Mouse (Mus musculus) hindbrain, embryonic 13.5 days (tissue): ENCODE measurements around the gene Lysmd4. TPM values are rescaled to one million over a fixed set of nuclear protein-coding genes. Genes with fewer than 3 reads are reported as not detected.
"Not testable (repeated sequence)": the region's sequence is repeated elsewhere in the genome, so short reads cannot be mapped to it uniquely, and the experiment has no call there.

ENCODE experiments used
- ATAC-seq: fragments of 200-750 bp; cut with Nextera tagmentation; 2 replicates; pipeline ENCODE4 v1.8.0; 2017; ENCODE audit warnings: moderate TSS enrichment; ENCODE audit not compliant: low FRiP score
- H3K27ac ChIP-seq: fragments of 300-500 bp; sonication (generic); 2 replicates; pipeline ENCODE4 v1.5.1; 2015; ENCODE audit warnings: inconsistent platforms, mild to moderate bottlenecking, moderate library complexity
- H3K27me3 ChIP-seq: fragments of 300-500 bp; sonication (generic); 2 replicates; pipeline ENCODE4 v1.6.1; 2015; ENCODE audit warnings: mild to moderate bottlenecking, inconsistent platforms
- H3K36me3 ChIP-seq: fragments of 300-500 bp; sonication (generic); 2 replicates; pipeline ENCODE4 v1.6.1; 2015; ENCODE audit warnings: mild to moderate bottlenecking, inconsistent platforms
- H3K4me1 ChIP-seq: fragments of 300-500 bp; sonication (generic); replicated peaks from 2 replicates; pipeline ENCODE4 v1.6.1; 2015; ENCODE audit warnings: inconsistent platforms
- H3K4me2 ChIP-seq: fragments of 300-500 bp; sonication (generic); 2 replicates; pipeline ENCODE4 v1.6.1; 2015; ENCODE audit warnings: inconsistent platforms, mild to moderate bottlenecking, moderate library complexity
- H3K4me3 ChIP-seq: fragments of 300-500 bp; sonication (generic); 2 replicates; pipeline ENCODE4 v1.5.1; 2015; ENCODE audit warnings: mild to moderate bottlenecking, inconsistent platforms
- H3K9ac ChIP-seq: fragments of 300-500 bp; sonication (generic); 2 replicates; pipeline ENCODE4 v1.6.1; 2015; ENCODE audit warnings: mild to moderate bottlenecking, inconsistent platforms
- H3K9me3 ChIP-seq: fragments of 300-500 bp; sonication (generic); 2 replicates; pipeline ENCODE4 v1.6.1; 2016; ENCODE audit warnings: inconsistent platforms
- WGBS: fragments of 180-500 bp; shearing (Covaris S2); methylation state at CpG from one replicate; pipeline ENCODE4 v1.1.7; 2015; 5-methylcytosine and 5-hydroxymethylcytosine counted together
- polyA plus RNA-seq: library from polyadenylated mRNA; unstranded; fragments of >200 nt; fragmentation: Nextera tagmentation; extraction: Ambion mirVana; gene quantifications from 2 replicates; pipeline ENCODE4 v1.2.1, GENCODE M21; 2015

The Lysmd4 gene
- polyA plus RNA-seq, 1 experiment from 2014 or later: 32.7 TPM

DNA sequence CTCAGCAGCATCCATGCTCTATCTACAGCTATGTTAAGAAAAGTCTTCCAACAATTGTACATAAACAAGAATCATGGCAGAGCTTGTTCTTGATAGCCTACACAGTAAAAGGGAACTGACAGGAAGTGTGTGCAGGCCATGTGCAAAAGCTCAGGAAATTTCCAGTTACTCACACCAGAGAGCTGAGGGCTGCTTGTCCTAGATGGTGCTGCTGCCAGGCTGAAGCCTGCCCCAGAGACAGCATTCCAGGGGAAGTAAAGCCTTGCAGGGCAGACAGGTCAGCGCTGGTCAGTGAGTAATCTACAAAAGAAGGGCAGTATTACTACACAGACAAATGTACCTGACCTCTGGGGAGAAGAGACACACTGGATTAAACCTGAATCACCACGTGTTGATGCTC is 14.0 kb downstream of the Lysmd4 start:
- H3K9ac ChIP-seq: no peak overlapping the region
- H3K27me3 ChIP-seq: no peaks in the 10 kb centered on the region
- H3K4me2 ChIP-seq: no peak overlapping the region
- no peak for ATAC-seq
- no peaks in the 10 kb centered on the region for H3K4me1 ChIP-seq
- H3K4me3 ChIP-seq: no peak overlapping the region
- no peaks in the 10 kb centered on the region for H3K9me3 ChIP-seq
- 87% methylated on average over 2 of the region's 2 CpGs for WGBS
- H3K36me3 ChIP-seq: peaks cover 59% of the 10 kb centered on the region
- no peak overlapping the region for H3K27ac ChIP-seq

DNA sequence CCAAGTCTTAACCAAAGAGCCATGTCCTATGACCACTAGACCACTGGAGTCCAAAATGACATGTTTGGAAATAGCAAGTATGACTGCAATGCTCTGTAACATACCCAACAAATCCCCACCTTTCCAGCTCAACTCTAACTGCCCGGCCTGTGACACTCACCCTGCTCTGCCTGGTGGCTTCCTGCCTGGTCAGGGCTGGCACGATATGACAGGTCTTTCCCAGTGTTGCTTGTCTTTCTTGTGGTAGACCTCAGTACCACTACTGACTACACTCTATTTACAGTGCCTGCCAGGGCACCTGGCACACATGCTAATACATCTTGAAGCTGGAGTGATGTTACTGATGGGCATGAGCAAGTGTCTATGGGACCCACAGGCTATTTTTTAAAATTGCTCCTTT is 15.4 kb downstream of the Lysmd4 start:
- H3K4me2 ChIP-seq: no peak overlapping the region
- no peak overlapping the region for H3K4me3 ChIP-seq
- peaks cover 49% of the 10 kb centered on the region for H3K36me3 ChIP-seq

DNA sequence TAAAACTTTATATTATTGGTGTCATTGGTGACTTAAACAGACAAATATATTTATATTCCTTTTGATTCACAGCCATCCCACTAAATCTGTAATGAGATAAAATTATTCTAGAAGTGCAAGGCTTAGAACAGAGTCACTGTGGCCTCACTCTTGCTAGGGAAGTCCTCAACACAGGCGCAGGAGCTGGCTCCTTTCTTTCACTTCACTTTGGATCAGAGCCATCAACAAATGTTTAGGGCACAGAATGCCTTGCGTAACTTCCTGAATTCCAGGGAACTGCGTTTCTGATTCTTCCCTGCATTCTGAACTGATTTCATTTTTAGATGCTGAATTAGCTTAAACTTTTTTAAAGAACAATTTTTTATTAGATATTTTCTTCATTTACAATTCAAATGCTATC is 19.6 kb downstream of the Lysmd4 start:
- 90% methylated on average over 3 of the region's 3 CpGs for WGBS
- ATAC-seq: no peak
- Histone ChIP-seq H3K27ac (no peak overlapping the region), H3K27me3 (no peaks in the 10 kb centered on the region), H3K4me1 (no peaks in the 10 kb centered on the region), H3K4me3 (no peak overlapping the region), H3K9me3 (no peaks in the 10 kb centered on the region), H3K36me3 (peaks cover 22% of the 10 kb centered on the region), H3K4me2 (no peak overlapping the region), H3K9ac (no peak overlapping the region)

More for the DNA sequence above, 15.4 kb downstream of the Lysmd4 start:
- no peak overlapping the region for H3K9ac ChIP-seq
- H3K27ac ChIP-seq: no peak overlapping the region
- 98% methylated on average over 2 of the region's 2 CpGs for WGBS
- H3K4me1 ChIP-seq: no peaks in the 10 kb centered on the region
- no peaks in the 10 kb centered on the region for H3K27me3 ChIP-seq
- ATAC-seq: no peak
- H3K9me3 ChIP-seq: no peaks in the 10 kb centered on the region

DNA sequence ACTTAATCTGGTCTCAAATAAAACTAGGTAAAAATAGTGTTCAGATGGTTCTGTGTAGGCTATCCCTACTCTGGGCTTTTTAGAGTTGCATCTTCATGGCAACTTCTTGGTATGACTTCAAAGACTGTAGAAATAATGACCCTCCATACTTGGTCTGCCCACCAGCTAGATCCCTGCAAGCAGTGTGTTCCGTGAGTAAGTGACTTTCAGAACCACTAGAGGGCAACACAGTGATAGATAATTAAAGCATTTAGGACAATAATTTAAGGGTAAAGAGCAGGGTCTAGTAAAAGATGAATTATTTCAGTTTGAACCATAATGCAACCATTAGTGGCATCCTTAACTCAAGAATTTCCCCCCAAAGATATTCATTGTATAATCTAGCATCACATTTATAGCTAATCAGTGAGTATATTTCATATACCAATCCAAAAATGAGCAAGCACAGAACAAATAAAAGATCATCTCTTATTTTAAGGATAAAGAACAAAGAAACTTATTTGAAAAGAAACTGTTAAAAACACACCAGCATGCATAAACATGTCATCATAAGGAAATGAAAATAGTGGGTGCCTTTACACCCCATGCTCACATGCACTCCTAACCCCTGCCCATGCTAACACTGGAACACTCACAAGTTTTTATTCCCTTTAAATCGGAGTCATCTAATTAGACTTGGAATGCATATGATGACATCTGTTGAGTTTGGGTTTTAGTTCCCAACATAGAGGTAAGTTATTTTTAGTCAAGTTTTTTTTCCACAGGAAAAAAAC is 21.0 kb downstream of the Lysmd4 start:
- H3K36me3 ChIP-seq: peaks cover 19% of the 10 kb centered on the region
- H3K9ac ChIP-seq: no peak overlapping the region
- no peak overlapping the region for H3K27ac ChIP-seq
- H3K4me2 ChIP-seq: no peak overlapping the region
- no peaks in the 10 kb centered on the region for H3K9me3 ChIP-seq
- WGBS: 55% methylated on average over 2 of the region's 2 CpGs
- H3K4me1 ChIP-seq: no peaks in the 10 kb centered on the region
- H3K27me3 ChIP-seq: no peaks in the 10 kb centered on the region
- no peak overlapping the region for H3K4me3 ChIP-seq
- ATAC-seq: no peak

DNA sequence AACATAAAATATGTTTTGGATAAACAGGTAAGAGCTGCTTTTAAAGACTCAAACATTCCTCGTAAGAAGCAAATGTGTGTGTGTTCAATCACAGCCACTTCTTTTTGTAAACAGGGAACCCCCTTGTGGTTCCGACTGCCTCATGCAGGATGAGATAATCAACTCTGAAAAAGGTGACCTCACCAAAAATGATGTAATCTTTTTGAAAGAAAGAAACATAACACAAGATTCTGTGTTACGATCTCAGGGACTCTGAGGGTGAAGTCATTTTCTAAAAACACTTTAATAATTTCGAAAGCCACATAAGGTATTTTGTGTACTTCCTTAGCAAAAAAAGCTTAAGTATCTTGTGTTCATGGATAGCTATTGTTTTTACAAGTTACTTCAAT is 21.5 kb downstream of the Lysmd4 start:
- WGBS: 70% methylated on average over 4 of the region's 4 CpGs
- no peaks in the 10 kb centered on the region for H3K27me3 ChIP-seq

DNA sequence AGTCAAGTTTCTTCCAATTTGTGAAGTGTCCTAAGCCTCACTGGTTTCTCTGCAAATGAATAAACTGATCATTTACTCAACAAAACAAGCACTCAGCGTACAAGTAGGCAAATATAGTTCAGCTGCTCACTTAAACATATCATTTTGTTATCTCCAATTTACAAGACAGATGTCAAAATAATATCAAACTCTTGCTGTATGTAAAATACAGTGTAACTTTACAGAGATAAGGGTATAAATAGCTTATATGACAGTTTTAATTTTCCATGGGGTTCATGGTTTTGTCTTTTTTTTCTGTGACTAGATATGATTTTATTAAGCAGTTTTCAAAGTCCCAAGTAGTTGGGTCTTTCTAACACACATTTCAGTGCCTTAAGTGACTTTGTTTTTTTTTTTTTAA is 22.9 kb downstream of the Lysmd4 start:
- Histone ChIP-seq H3K4me1 (no peaks in the 10 kb centered on the region), H3K36me3 (peaks cover 10% of the 10 kb centered on the region), H3K4me2 (no peak overlapping the region), H3K4me3 (no peak overlapping the region), H3K9me3 (no peaks in the 10 kb centered on the region), H3K27me3 (no peaks in the 10 kb centered on the region), H3K27ac (no peak overlapping the region), H3K9ac (no peak overlapping the region)
- 96% methylated on average over 1 of the region's 1 CpGs for WGBS
- ATAC-seq: no peak

More for the DNA sequence above, 21.5 kb downstream of the Lysmd4 start:
- Histone ChIP-seq H3K4me3 (no peak overlapping the region), H3K9ac (no peak overlapping the region), H3K9me3 (no peaks in the 10 kb centered on the region), H3K4me1 (no peaks in the 10 kb centered on the region), H3K36me3 (peaks cover 13% of the 10 kb centered on the region), H3K27ac (no peak overlapping the region), H3K4me2 (no peak overlapping the region)
- ATAC-seq: no peak

DNA sequence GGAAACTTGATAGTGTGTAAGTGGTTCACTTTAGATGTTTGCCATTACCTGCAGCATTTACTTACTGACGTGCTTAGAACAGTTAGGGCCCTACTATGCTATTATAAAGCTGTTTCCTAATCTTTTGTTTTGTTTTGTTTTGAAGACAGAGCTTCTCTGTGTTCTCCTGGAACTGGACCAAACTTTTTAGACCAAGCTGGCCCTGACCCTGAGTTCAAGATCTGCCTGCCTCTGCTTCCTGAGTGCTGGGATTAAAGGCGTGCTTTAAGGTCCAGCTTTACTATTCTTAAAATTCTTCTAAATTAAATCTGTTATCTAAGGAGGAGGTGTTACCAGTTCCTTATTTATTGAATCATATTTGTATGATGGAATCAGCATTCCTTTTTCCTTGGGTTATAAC is 23.7 kb downstream of the Lysmd4 start:
- Histone ChIP-seq H3K27ac (no peak overlapping the region), H3K4me3 (no peak overlapping the region), H3K9me3 (no peaks in the 10 kb centered on the region), H3K36me3 (peaks cover 11% of the 10 kb centered on the region), H3K27me3 (no peaks in the 10 kb centered on the region), H3K9ac (no peak overlapping the region), H3K4me2 (no peak overlapping the region), H3K4me1 (no peaks in the 10 kb centered on the region)
- 83% methylated on average over 2 of the region's 2 CpGs for WGBS
- ATAC-seq: no peak

DNA sequence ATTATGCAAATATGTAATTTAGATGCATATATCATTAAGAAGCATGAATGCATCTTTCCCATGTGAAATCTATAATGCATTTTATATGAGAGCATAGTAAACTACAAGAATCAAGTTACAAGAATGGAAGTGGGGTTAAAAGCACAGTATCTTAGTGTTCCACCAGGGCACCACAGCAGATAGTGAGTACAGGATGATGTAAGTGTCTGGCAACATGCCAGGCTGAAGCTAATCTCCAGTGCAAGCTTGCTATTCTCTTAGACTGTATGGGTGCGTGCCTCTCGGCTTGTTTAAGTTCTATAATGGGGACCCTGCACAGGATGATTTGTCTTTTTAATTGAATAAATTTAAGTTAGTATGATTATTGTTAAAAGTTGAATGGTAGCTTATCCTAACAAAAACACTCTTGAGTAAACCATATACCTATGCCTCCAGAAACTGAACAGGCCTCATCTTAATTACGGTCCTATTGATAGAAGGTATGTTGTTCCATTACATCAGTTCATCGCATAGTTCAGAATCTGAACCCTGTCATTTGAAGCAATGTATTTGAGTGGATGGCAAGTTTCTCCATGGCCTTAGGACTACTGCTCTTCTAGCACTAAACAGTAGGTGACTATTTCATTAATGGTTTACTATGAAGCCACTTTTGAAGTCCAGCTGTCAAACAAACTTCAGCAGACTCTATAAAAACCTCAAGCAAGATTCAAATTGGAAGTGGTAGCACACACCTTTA is 37.7 kb downstream of the Lysmd4 start:
- no peak overlapping the region for H3K9ac ChIP-seq
- peak; percentile 80; the same call in 1 of the 2 replicates for ATAC-seq

DNA sequence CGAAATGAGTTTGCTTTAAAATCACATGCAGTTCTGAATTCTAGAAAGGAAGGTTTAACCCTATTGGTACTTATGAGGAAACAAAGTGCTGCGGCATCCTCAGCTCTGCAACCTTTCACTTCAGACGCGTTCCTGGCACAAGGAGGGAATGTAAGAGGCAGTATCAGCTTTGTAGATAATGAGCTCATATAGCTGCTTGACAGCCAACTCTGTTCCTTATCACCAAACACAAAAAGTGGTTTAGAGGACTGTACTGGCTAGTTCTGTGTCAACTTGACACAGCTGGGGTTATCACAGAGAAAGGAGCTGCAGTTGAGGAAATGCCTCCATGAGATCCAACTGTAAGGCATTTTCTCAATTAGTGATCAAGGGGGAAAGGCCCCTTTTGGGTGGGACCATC is 48.1 kb downstream of the Lysmd4 start:
- 94% methylated on average over 4 of the region's 4 CpGs for WGBS
- not testable (repeated sequence) for H3K4me3 ChIP-seq, H3K9ac ChIP-seq, H3K4me1 ChIP-seq, H3K27me3 ChIP-seq, ATAC-seq, H3K27ac ChIP-seq, H3K4me2 ChIP-seq, H3K36me3 ChIP-seq, H3K9me3 ChIP-seq

More for the DNA sequence above, 37.7 kb downstream of the Lysmd4 start:
- Histone ChIP-seq H3K9me3 (no peaks in the 10 kb centered on the region), H3K27ac (no peak overlapping the region), H3K4me1 (no peaks in the 10 kb centered on the region), H3K36me3 (peaks cover 26% of the 10 kb centered on the region), H3K4me3 (no peak overlapping the region), H3K4me2 (no peak overlapping the region), H3K27me3 (no peaks in the 10 kb centered on the region)
- WGBS: 75% methylated on average over 4 of the region's 4 CpGs

DNA sequence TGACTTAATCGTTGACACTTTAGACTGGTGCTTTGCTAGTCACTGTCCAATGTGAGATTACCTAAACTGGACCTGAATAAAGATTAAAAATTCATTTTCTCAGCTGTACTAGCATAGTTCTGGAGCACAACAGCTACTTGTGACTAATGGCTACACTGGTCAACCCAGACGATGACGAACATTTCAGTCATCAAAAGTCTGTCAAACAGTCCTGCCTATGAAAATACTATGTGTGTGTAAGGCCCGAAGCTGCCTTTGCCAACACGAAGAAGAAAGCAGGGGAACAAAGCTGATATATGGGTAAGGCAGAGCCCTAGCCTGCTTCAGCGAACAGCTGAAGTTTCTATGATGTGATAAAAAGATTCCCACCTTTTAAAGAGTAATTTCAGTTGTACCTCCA is 61.2 kb downstream of the Lysmd4 start:
- H3K27me3 ChIP-seq: no peaks in the 10 kb centered on the region
- no peaks in the 10 kb centered on the region for H3K36me3 ChIP-seq
- no peaks in the 10 kb centered on the region for H3K9me3 ChIP-seq
- no peak overlapping the region for H3K9ac ChIP-seq
- no peak overlapping the region for H3K27ac ChIP-seq
- 94% methylated on average over 6 of the region's 6 CpGs for WGBS
- no peak overlapping the region for H3K4me2 ChIP-seq
- H3K4me3 ChIP-seq: no peak overlapping the region
- H3K4me1 ChIP-seq: no peaks in the 10 kb centered on the region
- ATAC-seq: no peak

DNA sequence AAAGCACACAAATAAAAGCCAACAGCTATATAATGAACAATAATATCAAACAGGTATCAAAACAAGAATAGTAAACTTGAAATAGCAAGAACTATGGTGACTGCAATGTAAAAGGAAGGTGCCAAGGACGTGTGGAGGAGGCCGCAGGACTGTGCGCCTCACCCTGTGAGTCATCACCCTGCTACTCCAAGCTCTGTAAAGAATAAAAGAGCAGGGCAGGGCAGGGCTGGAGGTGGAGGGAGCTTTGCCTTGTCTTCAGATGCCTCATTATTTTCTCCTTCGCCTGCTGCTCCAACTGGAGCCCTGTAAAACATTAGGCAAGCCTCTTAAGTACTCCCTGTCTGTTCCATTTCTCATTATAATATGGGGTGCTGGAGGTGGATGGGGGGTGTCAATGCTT is 65.1 kb downstream of the Lysmd4 start:
- no peak for ATAC-seq
- no peak overlapping the region for H3K4me2 ChIP-seq
- no peak overlapping the region for H3K4me3 ChIP-seq
- H3K27me3 ChIP-seq: no peaks in the 10 kb centered on the region
- no peaks in the 10 kb centered on the region for H3K9me3 ChIP-seq
- no peaks in the 10 kb centered on the region for H3K36me3 ChIP-seq
- no peak overlapping the region for H3K9ac ChIP-seq
- H3K27ac ChIP-seq: no peak overlapping the region
- WGBS: 81% methylated on average over 4 of the region's 4 CpGs
- no peaks in the 10 kb centered on the region for H3K4me1 ChIP-seq

DNA sequence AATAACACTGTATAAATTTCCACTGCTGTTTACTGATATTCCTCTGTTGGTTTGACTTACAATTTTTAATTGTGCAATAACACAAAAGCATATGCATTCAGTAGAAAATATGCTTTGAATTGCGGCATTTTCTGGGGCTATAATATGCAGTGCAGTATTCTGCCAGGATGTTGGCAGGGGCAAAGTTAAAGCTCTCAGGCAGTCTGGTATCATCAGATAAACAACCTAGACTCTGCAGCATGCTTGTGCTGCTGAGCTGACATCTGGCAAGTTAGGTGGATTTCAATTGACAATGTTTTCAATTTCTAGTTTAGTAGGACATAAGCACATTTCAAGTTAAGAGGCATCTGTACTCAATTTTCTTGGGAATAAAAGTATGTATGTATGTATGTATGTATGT is 69.0 kb downstream of the Lysmd4 start:
- no peak overlapping the region for H3K4me2 ChIP-seq

DNA sequence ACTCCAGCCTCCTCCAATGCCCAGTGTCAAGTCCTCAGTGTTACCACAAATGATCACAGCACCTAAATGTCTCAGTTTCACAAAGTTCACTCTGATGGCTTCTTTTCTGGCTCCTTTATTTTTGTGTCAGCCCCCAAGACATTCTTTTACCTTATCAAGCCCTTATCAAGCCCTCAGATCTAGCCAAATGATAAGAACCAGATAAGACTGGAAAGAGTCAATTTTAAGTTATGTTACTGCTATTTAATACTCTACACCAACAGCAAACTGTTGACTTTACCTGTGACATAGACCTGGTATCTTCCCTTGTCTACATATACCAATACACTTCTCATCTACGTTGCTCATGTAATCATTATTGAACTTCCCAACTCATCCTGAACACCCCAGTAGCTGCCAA is 74.1 kb downstream of the Lysmd4 start:
- Histone ChIP-seq H3K4me2 (no peak overlapping the region), H3K9me3 (no peaks in the 10 kb centered on the region), H3K27me3 (no peaks in the 10 kb centered on the region), H3K4me3 (no peak overlapping the region), H3K9ac (no peak overlapping the region), H3K4me1 (no peaks in the 10 kb centered on the region), H3K36me3 (no peaks in the 10 kb centered on the region), H3K27ac (no peak overlapping the region)
- ATAC-seq: no peak
- 98% methylated on average over 1 of the region's 1 CpGs for WGBS

More for the DNA sequence above, 69.0 kb downstream of the Lysmd4 start:
- Histone ChIP-seq H3K27me3 (no peaks in the 10 kb centered on the region), H3K9ac (no peak overlapping the region), H3K36me3 (no peaks in the 10 kb centered on the region), H3K9me3 (no peaks in the 10 kb centered on the region), H3K4me1 (no peaks in the 10 kb centered on the region), H3K27ac (no peak overlapping the region), H3K4me3 (no peak overlapping the region)
- 93% methylated on average over 1 of the region's 1 CpGs for WGBS
- ATAC-seq: no peak
